Mouse (Mus musculus) right cerebral cortex, postnatal 36 days (tissue): ENCODE results near the gene Trim34b.
A peak's percentile ranks its signal among the peaks of the same experiment; 100 is the strongest.
"Not testable (repeated sequence)": the region's sequence is repeated elsewhere in the genome, so short reads cannot be mapped to it uniquely, and the experiment has no call there.

Experiments
- DNase-seq, 2 experiments: peaks; one replicate each; pipeline ENCODE4 v3.0.0; 2022; ENCODE audit warnings: low spot score in 2 of 2, mixed read lengths in 1 of 2

Gene Trim34b

GRCm38 (mm10) chr7:104329171-104329570 lies at the start of gene Trim34b:
Gene Trim34b (plus strand): TSS chr7:104329471.
- DNase-seq = not testable (repeated sequence)

- not testable (repeated sequence) for DNase-seq
Measured at GRCm38 (mm10) chr7:104287576-104288443, 41.5 kb upstream of the Trim34b start, which contains the start of gene Trim5. Gene Trim5 (minus strand): TSS chr7:104288094.

- no peak for DNase-seq
Measured at GRCm38 (mm10) chr7:104290641-104291040, 38.6 kb upstream of the Trim34b start.

GRCm38 (mm10) chr7:104291638-104292400 lies 37.5 kb upstream of the Trim34b start:
- DNase-seq = no peak

- no peak for DNase-seq
Measured at GRCm38 (mm10) chr7:104314796-104315353, 14.4 kb upstream of the Trim34b start.

GRCm38 (mm10) chr7:104315369-104316080 lies 13.7 kb upstream of the Trim34b start, which contains the start of gene Trim12a:
Gene Trim12a (minus strand): TSS chr7:104315466.
- DNase-seq = not testable (repeated sequence)

GRCm38 (mm10) chr7:104322028-104322427 lies 7.2 kb upstream of the Trim34b start:
- DNase-seq = no peak

- DNase-seq = not testable (repeated sequence)
Measured at GRCm38 (mm10) chr7:104335547-104335946, 6.3 kb downstream of the Trim34b start.

- not testable (repeated sequence) for DNase-seq
Measured at GRCm38 (mm10) chr7:104340744-104341143, 11.5 kb downstream of the Trim34b start.

GRCm38 (mm10) chr7:104348043-104348442 lies 18.8 kb downstream of the Trim34b start:
- not testable (repeated sequence) for DNase-seq

GRCm38 (mm10) chr7:104352717-104353599 lies 23.7 kb downstream of the Trim34b start, which contains the start of gene Trim12c:
Gene Trim12c (minus strand): TSS chr7:104353362.
- peak in 1 of 2 experiments; percentile 1 for DNase-seq

- no peak for DNase-seq
Measured at GRCm38 (mm10) chr7:104353600-104353967, 24.3 kb downstream of the Trim34b start.

- DNase-seq = no peak
Measured at GRCm38 (mm10) chr7:104366339-104366738, 37.1 kb downstream of the Trim34b start.

- DNase-seq = no peak
Measured at GRCm38 (mm10) chr7:104369736-104370414, 40.6 kb downstream of the Trim34b start, which contains the start of gene Trim30b. Gene Trim30b (minus strand): TSS chr7:104369884.
